Mouse (Mus musculus) heart, adult 10 weeks (tissue): ENCODE measurements around the gene Yy2. TPM values are rescaled to one million over a fixed set of nuclear protein-coding genes. Genes with fewer than 3 reads are reported as not detected.

ENCODE experiments used
- polyA plus RNA-seq: library from polyadenylated mRNA; stranded (reverse); fragments of 350-450 nt; fragmentation: Illumina TruSeq; extraction: RNeasy Lipid Tissue Mini Kit (QIAGEN cat#74804); gene quantifications from one replicate; pipeline ENCODE4 v1.2.3, GENCODE M21; 2014; ENCODE audit warnings: low read depth, low replicate concordance

The Yy2 gene
- 2.3 TPM for polyA plus RNA-seq

GRCm38 (mm10) chrX:157568840-157569239, at the start of gene Yy2:
Yy2 (minus strand) TSS chrX:157568985.

DNA sequence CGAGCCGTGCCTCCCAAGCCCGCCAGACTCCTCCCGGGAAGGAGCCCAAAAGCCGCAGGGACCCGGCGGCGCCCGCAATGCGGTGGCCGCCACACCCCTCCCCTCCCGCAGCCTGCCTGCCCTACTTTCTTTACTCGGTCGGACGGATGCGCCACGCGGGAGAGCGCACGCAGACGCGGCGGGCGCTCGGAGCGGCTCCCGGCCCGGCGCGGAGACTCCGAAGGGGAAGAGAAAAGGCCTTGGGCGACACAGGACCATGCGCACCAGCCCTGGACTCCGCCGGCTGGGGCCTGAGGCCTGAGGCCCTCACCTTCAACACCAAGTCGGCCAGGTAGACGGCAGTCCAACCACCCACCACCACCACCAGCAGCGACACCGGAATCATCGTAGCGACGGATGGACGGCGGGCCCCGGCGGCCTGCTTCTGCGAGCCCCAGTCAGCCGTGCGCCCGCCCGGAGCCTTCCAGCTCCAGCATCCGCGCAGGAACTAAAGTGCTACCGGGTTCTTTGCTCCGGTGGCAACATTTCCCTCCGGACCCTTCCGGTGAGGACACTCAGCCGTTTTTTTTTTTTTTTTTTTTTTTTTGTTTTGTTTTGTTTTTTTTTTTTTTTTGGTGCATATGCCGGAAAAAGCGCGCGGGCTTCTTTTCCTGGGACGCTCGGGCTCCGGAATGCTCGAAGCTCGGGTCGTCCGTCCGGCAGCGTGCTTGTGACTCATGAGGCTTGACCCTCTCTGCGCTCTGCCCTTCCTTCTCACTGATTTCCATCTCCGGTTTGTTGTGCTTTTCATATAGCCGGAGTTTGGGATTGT, 29.6 kb upstream of the Yy2 start, which contains the start of gene Mbtps2:
Mbtps2 (minus strand) TSS at position 530 of the 811 bp plus-strand sequence.

Other genes starting within 250 kb of the Yy2 start
- gene Phex, start 153.7 kb downstream of the Yy2 start, polyA plus RNA-seq = 0.10 TPM
- 63.7 TPM for gene Sms, start 76.7 kb downstream of the Yy2 start, polyA plus RNA-seq
- 10.6 TPM for gene Mbtps2, start 29.7 kb upstream of the Yy2 start, polyA plus RNA-seq
- gene Smpx, start 129.9 kb upstream of the Yy2 start, polyA plus RNA-seq = 598 TPM
- gene Klhl34, start 249.4 kb upstream of the Yy2 start, polyA plus RNA-seq = 5.9 TPM